Mouse (Mus musculus): ENCODE measurements around the gene Ptbp1. TPM values are rescaled to one million over a fixed set of nuclear protein-coding genes. Genes with fewer than 3 reads are reported as not detected.

The Ptbp1 gene
- polyA plus RNA-seq, 1 experiment = 184 TPM

DNA sequence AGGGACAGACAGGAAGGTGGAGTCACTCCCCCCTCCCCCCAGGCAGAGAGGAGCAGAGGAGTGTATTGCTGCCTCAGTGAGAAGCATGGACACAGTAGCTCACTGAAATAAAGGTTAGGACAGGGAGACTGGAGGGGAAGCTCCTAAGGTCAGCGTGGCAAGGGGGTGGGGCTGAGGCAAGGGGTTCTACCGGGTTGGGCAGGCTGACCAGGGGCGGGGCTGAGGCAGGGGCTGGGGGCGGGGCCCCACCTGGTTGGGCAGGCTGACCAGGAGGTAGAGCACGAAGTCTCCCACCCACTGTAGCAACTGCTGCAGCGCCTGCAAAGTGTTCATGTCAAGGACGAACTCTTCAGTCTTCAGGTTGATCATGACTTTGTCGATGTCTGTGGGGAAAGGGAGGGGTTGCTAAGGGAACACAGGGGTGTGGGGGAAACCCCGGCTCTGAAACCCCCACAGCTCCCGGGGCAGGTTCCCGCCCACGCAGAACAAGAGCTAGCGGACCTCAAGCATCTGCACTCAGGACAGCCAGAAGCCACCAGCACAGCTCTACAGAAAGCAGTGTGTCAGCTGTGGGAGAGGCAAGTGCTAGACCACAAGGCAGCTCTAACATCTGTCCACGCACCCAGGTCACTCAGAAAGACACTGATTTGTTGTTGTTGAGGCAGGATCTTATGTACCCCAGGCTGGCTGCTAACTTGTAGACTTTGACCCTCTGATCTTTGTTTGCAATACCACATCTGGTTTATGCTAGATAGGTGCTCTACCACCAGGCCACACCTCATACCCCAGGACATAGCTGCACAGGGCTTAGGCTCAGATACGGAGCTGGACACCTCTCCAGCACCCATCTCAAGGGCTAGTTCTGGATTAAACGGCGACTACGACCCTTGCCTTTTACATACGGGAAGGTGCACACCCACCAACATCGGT is 43.4 kb downstream of the Ptbp1 start:
- no peaks in the 10 kb centered on the region for H3K27me3 ChIP-seq (replicated peaks; ENCODE audit: control insufficient read depth, insufficient read depth, low read length)
- no peak for TF ChIP-seq CTCF (conservative IDR thresholded peaks at IDR 0.05; ENCODE audit: insufficient read depth, insufficient read length, low read depth, low read length)
- no peaks in the 10 kb centered on the region for H3K36me3 ChIP-seq (ENCODE audit: control insufficient read depth, insufficient read depth, low read length)
- no peak overlapping the region for H3K4me3 ChIP-seq (ENCODE audit: insufficient read depth, low read depth, low read length)
- H3K4me1 ChIP-seq (ENCODE audit: control insufficient read depth, insufficient read depth, low read length) = no peaks in the 10 kb centered on the region
- H3K27ac ChIP-seq (ENCODE audit: insufficient read depth, low read depth, low read length) = no peak overlapping the region
- DNase-seq = no peak
- WGBS = 52% methylated on average over 20 of the region's 20 CpGs

GRCm38 (mm10) chr10:79900951-79901410 is 46.8 kb downstream of the Ptbp1 start:
- H3K27me3 ChIP-seq (replicated peaks; ENCODE audit: control insufficient read depth, insufficient read depth, low read length) = no peaks in the 10 kb centered on the region
- H3K27ac ChIP-seq (ENCODE audit: insufficient read depth, low read depth, low read length) = no peak overlapping the region
- WGBS = 71% methylated on average over 2 of the region's 2 CpGs
- no peak overlapping the region for H3K4me3 ChIP-seq (ENCODE audit: insufficient read depth, low read depth, low read length)
- no peaks in the 10 kb centered on the region for H3K36me3 ChIP-seq (ENCODE audit: control insufficient read depth, insufficient read depth, low read length)
- peak; percentile 29 for DNase-seq
- TF ChIP-seq POLR2A (IDR thresholded peaks at IDR 0.05; ENCODE audit: low read depth, low read length) (no peak), CTCF (conservative IDR thresholded peaks at IDR 0.05; ENCODE audit: insufficient read depth, insufficient read length, low read depth, low read length) (peak; percentile 46)
- no peaks in the 10 kb centered on the region for H3K4me1 ChIP-seq (ENCODE audit: control insufficient read depth, insufficient read depth, low read length)

- Histone ChIP-seq H3K4me1 (ENCODE audit: control insufficient read depth, insufficient read depth, low read length) (peaks cover 3% of the 10 kb centered on the region; the same call in 1 of the 2 replicates), H3K36me3 (ENCODE audit: control insufficient read depth, insufficient read depth, low read length) (no peaks in the 10 kb centered on the region), H3K27me3 (replicated peaks; ENCODE audit: control insufficient read depth, insufficient read depth, low read length) (no peaks in the 10 kb centered on the region), H3K27ac (ENCODE audit: insufficient read depth, low read depth, low read length) (no peak overlapping the region), H3K4me3 (ENCODE audit: insufficient read depth, low read depth, low read length) (no peak overlapping the region)
- WGBS = 90% methylated on average over 9 of the region's 9 CpGs
- TF ChIP-seq CTCF (conservative IDR thresholded peaks at IDR 0.05; ENCODE audit: insufficient read depth, insufficient read length, low read depth, low read length) (no peak), POLR2A (IDR thresholded peaks at IDR 0.05; ENCODE audit: low read depth, low read length) (no peak)
- DNase-seq = no peak
These were observed 52.5 kb downstream of the Ptbp1 start for GRCm38 (mm10) chr10:79906712-79907111.

- Histone ChIP-seq H3K4me1 (ENCODE audit: control insufficient read depth, insufficient read depth, low read length) (peaks cover 3% of the 10 kb centered on the region; the same call in 1 of the 2 replicates), H3K27ac (ENCODE audit: insufficient read depth, low read depth, low read length) (no peak overlapping the region), H3K27me3 (replicated peaks; ENCODE audit: control insufficient read depth, insufficient read depth, low read length) (no peaks in the 10 kb centered on the region), H3K4me3 (ENCODE audit: insufficient read depth, low read depth, low read length) (no peak overlapping the region), H3K36me3 (ENCODE audit: control insufficient read depth, insufficient read depth, low read length) (no peaks in the 10 kb centered on the region)
- TF ChIP-seq POLR2A (IDR thresholded peaks at IDR 0.05; ENCODE audit: low read depth, low read length) = no peak
- TF ChIP-seq CTCF (conservative IDR thresholded peaks at IDR 0.05; ENCODE audit: insufficient read depth, insufficient read length, low read depth, low read length) = no peak
- no peak for DNase-seq
- WGBS = 90% methylated on average over 10 of the region's 10 CpGs
These were observed 53.2 kb downstream of the Ptbp1 start for GRCm38 (mm10) chr10:79907415-79907814.

GRCm38 (mm10) chr10:79908167-79909091 is 54.2 kb downstream of the Ptbp1 start, which contains the start of gene Med16:
Med16 (minus strand) TSS chr10:79908923.
- DNase-seq = peak; percentile 98
- peaks cover 3% of the 10 kb centered on the region; the same call in 1 of the 2 replicates for H3K4me1 ChIP-seq (ENCODE audit: control insufficient read depth, insufficient read depth, low read length)
- no peaks in the 10 kb centered on the region for H3K36me3 ChIP-seq (ENCODE audit: control insufficient read depth, insufficient read depth, low read length)
- H3K4me3 ChIP-seq (ENCODE audit: insufficient read depth, low read depth, low read length) = peak within 1 kb of the TSS; percentile 83
- no peak for TF ChIP-seq POLR2A (IDR thresholded peaks at IDR 0.05; ENCODE audit: low read depth, low read length)
- no peak for TF ChIP-seq CTCF (conservative IDR thresholded peaks at IDR 0.05; ENCODE audit: insufficient read depth, insufficient read length, low read depth, low read length)
- no peaks in the 10 kb centered on the region for H3K27me3 ChIP-seq (replicated peaks; ENCODE audit: control insufficient read depth, insufficient read depth, low read length)
- H3K27ac ChIP-seq (ENCODE audit: insufficient read depth, low read depth, low read length) = peak within 1 kb of the TSS; percentile 99
- 1% methylated on average over 52 of the region's 52 CpGs for WGBS

- no peak for TF ChIP-seq CTCF (conservative IDR thresholded peaks at IDR 0.05; ENCODE audit: insufficient read depth, insufficient read length, low read depth, low read length)
- no peak for TF ChIP-seq POLR2A (IDR thresholded peaks at IDR 0.05; ENCODE audit: low read depth, low read length)
- peak overlapping the region; percentile 15 for H3K27ac ChIP-seq (ENCODE audit: insufficient read depth, low read depth, low read length)
- 23% methylated on average over 14 of the region's 14 CpGs for WGBS
- no peak overlapping the region for H3K4me3 ChIP-seq (ENCODE audit: insufficient read depth, low read depth, low read length)
- no peaks in the 10 kb centered on the region for H3K27me3 ChIP-seq (replicated peaks; ENCODE audit: control insufficient read depth, insufficient read depth, low read length)
- no peaks in the 10 kb centered on the region for H3K36me3 ChIP-seq (ENCODE audit: control insufficient read depth, insufficient read depth, low read length)
- DNase-seq = peak; percentile 82
- peaks cover 3% of the 10 kb centered on the region; the same call in 1 of the 2 replicates for H3K4me1 ChIP-seq (ENCODE audit: control insufficient read depth, insufficient read depth, low read length)
These were observed 55.1 kb downstream of the Ptbp1 start for GRCm38 (mm10) chr10:79909092-79909922.

Data from kidney, adult 2 months (tissue).